Mouse (Mus musculus): Measurements from ENCODE around the gene Anp32e. TPM values are rescaled to one million over a fixed set of nuclear protein-coding genes. Genes with fewer than 3 reads are reported as not detected.

Anp32e gene
- total and polyA plus RNA-seq, 3 experiments = 94.7 to 405 (median 180) TPM

- Histone ChIP-seq H3K36me3 (replicated peaks) (peaks cover 18% of the 10 kb centered on the region), H3K9me3 (replicated peaks) (peaks cover 5% of the 10 kb centered on the region), H3K27me3 (ENCODE audit: insufficient read depth, low read length) (peaks cover 42% of the 10 kb centered on the region), H3K4me3 (ENCODE audit: low read depth, low read length) (peak overlapping the region; percentile 36; the same call in 1 of the 2 replicates), H3K4me1 (ENCODE audit: insufficient read depth, low read depth, low read length) (peaks cover 32% of the 10 kb centered on the region)
- DNase-seq (ENCODE audit: low spot score) (no peak), ATAC-seq (ENCODE audit: extremely low read depth, insufficient number of reproducible peaks, low FRiP score, poor library complexity, severe bottlenecking) (peak; percentile 51)
- TF ChIP-seq GATA2 (IDR thresholded peaks at IDR 0.05; ENCODE audit: borderline replicate concordance, low read depth, low read length) (no peak), TAL1 (conservative IDR thresholded peaks at IDR 0.05; ENCODE audit: low read depth, low read length) (no peak), GATA1 (IDR thresholded peaks at IDR 0.05; ENCODE audit: borderline replicate concordance, low read length) (no peak), CTCF (IDR thresholded peaks at IDR 0.05; ENCODE audit: low read depth, low read length) (no peak), POLR2AphosphoS5 (IDR thresholded peaks at IDR 0.05; ENCODE audit: insufficient replicate concordance, low read depth, low read length) (no peak)
These were observed 57.1 kb downstream of the Anp32e start for GRCm38 (mm10) chr3:95986001-95986622.

GRCm38 (mm10) chr3:95986984-95987383 is 57.9 kb downstream of the Anp32e start:
- ATAC-seq (ENCODE audit: extremely low read depth, insufficient number of reproducible peaks, low FRiP score, poor library complexity, severe bottlenecking) = no peak
- Histone ChIP-seq H3K36me3 (replicated peaks) (peaks cover 18% of the 10 kb centered on the region), H3K9me3 (replicated peaks) (peaks cover 5% of the 10 kb centered on the region), H3K4me1 (ENCODE audit: insufficient read depth, low read depth, low read length) (peaks cover 32% of the 10 kb centered on the region), H3K4me3 (ENCODE audit: low read depth, low read length) (no peak overlapping the region), H3K27me3 (ENCODE audit: insufficient read depth, low read length) (peaks cover 34% of the 10 kb centered on the region)
- DNase-seq (ENCODE audit: low spot score) = no peak
- TF ChIP-seq POLR2AphosphoS5 (IDR thresholded peaks at IDR 0.05; ENCODE audit: insufficient replicate concordance, low read depth, low read length) = no peak
- no peak for TF ChIP-seq GATA2 (IDR thresholded peaks at IDR 0.05; ENCODE audit: borderline replicate concordance, low read depth, low read length)
- no peak for TF ChIP-seq CTCF (IDR thresholded peaks at IDR 0.05; ENCODE audit: low read depth, low read length)
- no peak for TF ChIP-seq TAL1 (conservative IDR thresholded peaks at IDR 0.05; ENCODE audit: low read depth, low read length)
- TF ChIP-seq GATA1 (IDR thresholded peaks at IDR 0.05; ENCODE audit: borderline replicate concordance, low read length) = no peak

- DNase-seq (ENCODE audit: low spot score) (peak; percentile 58), ATAC-seq (ENCODE audit: extremely low read depth, insufficient number of reproducible peaks, low FRiP score, poor library complexity, severe bottlenecking) (peak; percentile 51; the same call in 1 of the 2 replicates)
- Histone ChIP-seq H3K9me3 (replicated peaks) (peaks cover 5% of the 10 kb centered on the region), H3K27me3 (ENCODE audit: insufficient read depth, low read length) (peaks cover 36% of the 10 kb centered on the region), H3K4me1 (ENCODE audit: insufficient read depth, low read depth, low read length) (peaks cover 32% of the 10 kb centered on the region), H3K36me3 (replicated peaks) (peaks cover 18% of the 10 kb centered on the region), H3K4me3 (ENCODE audit: low read depth, low read length) (no peak overlapping the region)
- no peak for TF ChIP-seq CTCF (IDR thresholded peaks at IDR 0.05; ENCODE audit: low read depth, low read length)
- no peak for TF ChIP-seq TAL1 (conservative IDR thresholded peaks at IDR 0.05; ENCODE audit: low read depth, low read length)
- TF ChIP-seq POLR2AphosphoS5 (IDR thresholded peaks at IDR 0.05; ENCODE audit: insufficient replicate concordance, low read depth, low read length) = no peak
- TF ChIP-seq GATA2 (IDR thresholded peaks at IDR 0.05; ENCODE audit: borderline replicate concordance, low read depth, low read length) = no peak
These were observed 58.5 kb downstream of the Anp32e start for GRCm38 (mm10) chr3:95987386-95988110.

GRCm38 (mm10) chr3:95988138-95988537 is 59.1 kb downstream of the Anp32e start:
- ATAC-seq (ENCODE audit: extremely low read depth, insufficient number of reproducible peaks, low FRiP score, poor library complexity, severe bottlenecking) (no peak), DNase-seq (ENCODE audit: low spot score) (no peak)
- peaks cover 32% of the 10 kb centered on the region for H3K4me1 ChIP-seq (ENCODE audit: insufficient read depth, low read depth, low read length)
- TF ChIP-seq CTCF (IDR thresholded peaks at IDR 0.05; ENCODE audit: low read depth, low read length) (no peak), GATA1 (IDR thresholded peaks at IDR 0.05; ENCODE audit: borderline replicate concordance, low read length) (no peak)
- H3K9me3 ChIP-seq (replicated peaks) = peaks cover 5% of the 10 kb centered on the region
- H3K4me3 ChIP-seq (ENCODE audit: low read depth, low read length) = no peak overlapping the region
- peaks cover 18% of the 10 kb centered on the region for H3K36me3 ChIP-seq (replicated peaks)
- H3K27me3 ChIP-seq (ENCODE audit: insufficient read depth, low read length) = peaks cover 41% of the 10 kb centered on the region

- Histone ChIP-seq H3K27me3 (ENCODE audit: insufficient read depth, low read length) (peaks cover 45% of the 10 kb centered on the region), H3K4me1 (ENCODE audit: insufficient read depth, low read depth, low read length) (peaks cover 37% of the 10 kb centered on the region), H3K4me3 (ENCODE audit: low read depth, low read length) (no peak overlapping the region), H3K36me3 (replicated peaks) (peaks cover 18% of the 10 kb centered on the region), H3K9me3 (replicated peaks) (peaks cover 4% of the 10 kb centered on the region)
- DNase-seq (ENCODE audit: low spot score) (no peak), ATAC-seq (ENCODE audit: extremely low read depth, insufficient number of reproducible peaks, low FRiP score, poor library complexity, severe bottlenecking) (no peak)
- no peak for TF ChIP-seq POLR2AphosphoS5 (IDR thresholded peaks at IDR 0.05; ENCODE audit: insufficient replicate concordance, low read depth, low read length)
- no peak for TF ChIP-seq GATA1 (IDR thresholded peaks at IDR 0.05; ENCODE audit: borderline replicate concordance, low read length)
- no peak for TF ChIP-seq TAL1 (conservative IDR thresholded peaks at IDR 0.05; ENCODE audit: low read depth, low read length)
- TF ChIP-seq CTCF (IDR thresholded peaks at IDR 0.05; ENCODE audit: low read depth, low read length) = no peak
- TF ChIP-seq GATA2 (IDR thresholded peaks at IDR 0.05; ENCODE audit: borderline replicate concordance, low read depth, low read length) = no peak
These were observed 59.9 kb downstream of the Anp32e start for GRCm38 (mm10) chr3:95988969-95989368.

- ATAC-seq (ENCODE audit: extremely low read depth, insufficient number of reproducible peaks, low FRiP score, poor library complexity, severe bottlenecking) (no peak), DNase-seq (ENCODE audit: low spot score) (no peak)
- no peaks in the 10 kb centered on the region for H3K9me3 ChIP-seq (replicated peaks)
- H3K27me3 ChIP-seq (ENCODE audit: insufficient read depth, low read length) = peaks cover 46% of the 10 kb centered on the region
- H3K4me3 ChIP-seq (ENCODE audit: low read depth, low read length) = no peak overlapping the region
- peaks cover 47% of the 10 kb centered on the region for H3K4me1 ChIP-seq (ENCODE audit: insufficient read depth, low read depth, low read length)
- H3K36me3 ChIP-seq (replicated peaks) = peaks cover 18% of the 10 kb centered on the region
- TF ChIP-seq POLR2AphosphoS5 (IDR thresholded peaks at IDR 0.05; ENCODE audit: insufficient replicate concordance, low read depth, low read length) (no peak), CTCF (IDR thresholded peaks at IDR 0.05; ENCODE audit: low read depth, low read length) (no peak), GATA1 (IDR thresholded peaks at IDR 0.05; ENCODE audit: borderline replicate concordance, low read length) (no peak), GATA2 (IDR thresholded peaks at IDR 0.05; ENCODE audit: borderline replicate concordance, low read depth, low read length) (no peak), TAL1 (conservative IDR thresholded peaks at IDR 0.05; ENCODE audit: low read depth, low read length) (no peak)
These were observed 61.4 kb downstream of the Anp32e start for GRCm38 (mm10) chr3:95990413-95990941.
